Mouse (Mus musculus) right cerebral cortex, postnatal 10 days (tissue): ENCODE results near the gene Olfr93.
"Not testable (repeated sequence)": the region's sequence is repeated elsewhere in the genome, so short reads cannot be mapped to it uniquely, and the experiment has no call there.

Source experiments
- DNase-seq, 2 experiments: peaks; one replicate each; pipeline ENCODE4 v3.0.0; 2021; ENCODE audit warnings: low spot score in 2 of 2

Gene Olfr93

DNA sequence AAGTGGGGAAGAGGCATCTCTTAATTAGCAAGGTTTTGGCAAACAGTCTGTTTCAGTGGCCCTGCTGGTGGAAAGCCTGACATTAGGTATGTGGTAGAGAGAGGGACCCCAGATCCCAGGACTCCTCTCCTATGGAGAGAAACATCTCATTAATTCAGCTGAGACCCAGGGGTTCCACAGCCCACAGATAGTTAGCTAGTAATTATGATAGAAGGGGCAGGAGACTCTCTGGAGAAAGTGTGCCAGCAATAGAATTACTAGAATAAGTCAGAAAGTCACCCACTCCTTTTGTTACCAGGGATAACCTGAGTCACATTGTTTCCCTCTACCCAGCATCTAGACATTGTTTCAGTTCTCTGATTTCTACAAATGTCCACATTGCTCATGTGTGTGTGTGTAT, at the start of gene Olfr93:
TSS of gene Olfr93 (minus strand) at position 101 of the 400 bp plus-strand sequence.
- no peak for DNase-seq

DNA sequence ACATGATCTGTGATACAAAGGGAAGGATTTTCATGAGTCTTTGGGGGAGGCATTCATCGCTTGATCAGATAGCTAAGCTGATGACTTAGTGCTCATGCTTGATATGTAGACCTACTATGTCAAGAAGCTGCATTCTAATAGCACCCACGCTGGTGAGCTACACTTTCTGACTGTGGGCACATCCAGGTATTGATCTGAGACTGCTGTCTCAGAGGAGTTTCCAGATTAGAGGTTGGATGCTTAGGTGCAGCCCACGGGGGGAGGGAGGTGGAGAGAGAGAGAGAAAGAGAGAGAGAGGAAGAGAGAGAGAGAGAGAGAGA, 42.6 kb upstream of the Olfr93 start:
- no peak for DNase-seq

DNA sequence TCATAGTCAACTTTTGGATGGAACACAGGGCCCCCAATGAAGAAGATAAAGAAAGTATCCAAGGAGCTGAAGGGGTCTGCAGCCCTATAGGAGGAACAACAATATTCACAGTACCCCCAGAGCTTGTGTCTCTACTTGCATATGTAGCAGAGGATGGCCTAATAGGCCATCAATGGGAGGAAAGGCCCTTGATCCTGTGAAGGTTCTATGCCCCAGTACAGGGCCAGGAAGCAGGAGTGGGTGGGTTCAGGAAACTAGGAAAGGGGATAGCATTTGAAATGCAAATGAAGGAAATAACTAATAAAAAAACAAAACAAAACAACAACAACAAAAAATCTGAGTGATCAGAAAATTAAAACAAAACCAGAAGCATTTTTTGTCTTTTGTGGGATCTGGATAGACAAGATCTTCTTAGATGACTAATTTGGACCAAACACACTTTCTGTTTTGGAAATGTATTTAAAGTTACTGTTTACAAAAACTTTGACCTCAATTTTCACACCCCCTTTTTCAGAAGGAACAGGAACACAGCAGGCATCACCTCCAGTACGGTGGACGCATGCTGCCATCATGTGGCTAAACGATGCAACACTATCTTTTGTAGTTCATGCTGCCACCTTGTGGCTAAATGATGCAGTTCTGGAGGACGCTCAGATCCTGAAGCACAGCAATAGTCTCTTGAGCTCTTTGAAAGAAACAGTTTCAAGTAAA, 42.1 kb upstream of the Olfr93 start:
- peak; percentile 89 to 91 for DNase-seq

DNA sequence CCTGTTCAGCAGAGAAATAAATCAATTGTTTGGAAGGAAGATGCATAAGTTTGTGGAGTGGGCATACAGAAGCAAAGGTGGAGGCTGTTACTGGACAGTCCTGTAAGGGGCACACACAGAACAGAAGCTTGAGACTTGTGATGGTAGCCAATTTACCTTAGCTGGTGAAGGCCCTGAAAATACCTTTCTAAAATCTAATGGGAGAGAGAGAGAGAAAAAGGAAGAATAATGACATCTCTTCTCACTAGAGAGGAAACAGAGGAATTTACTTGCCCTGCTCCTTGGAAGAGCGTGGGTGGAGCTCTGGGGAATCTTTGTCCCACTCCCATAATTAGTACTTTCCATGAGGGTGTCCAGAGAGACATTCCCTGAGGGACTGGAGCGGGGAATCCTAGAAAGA, 39.6 kb upstream of the Olfr93 start, which contains the start of gene Olfr94:
TSS of gene Olfr94 (minus strand) at position 101 of the 400 bp plus-strand sequence.
- no peak for DNase-seq

DNA sequence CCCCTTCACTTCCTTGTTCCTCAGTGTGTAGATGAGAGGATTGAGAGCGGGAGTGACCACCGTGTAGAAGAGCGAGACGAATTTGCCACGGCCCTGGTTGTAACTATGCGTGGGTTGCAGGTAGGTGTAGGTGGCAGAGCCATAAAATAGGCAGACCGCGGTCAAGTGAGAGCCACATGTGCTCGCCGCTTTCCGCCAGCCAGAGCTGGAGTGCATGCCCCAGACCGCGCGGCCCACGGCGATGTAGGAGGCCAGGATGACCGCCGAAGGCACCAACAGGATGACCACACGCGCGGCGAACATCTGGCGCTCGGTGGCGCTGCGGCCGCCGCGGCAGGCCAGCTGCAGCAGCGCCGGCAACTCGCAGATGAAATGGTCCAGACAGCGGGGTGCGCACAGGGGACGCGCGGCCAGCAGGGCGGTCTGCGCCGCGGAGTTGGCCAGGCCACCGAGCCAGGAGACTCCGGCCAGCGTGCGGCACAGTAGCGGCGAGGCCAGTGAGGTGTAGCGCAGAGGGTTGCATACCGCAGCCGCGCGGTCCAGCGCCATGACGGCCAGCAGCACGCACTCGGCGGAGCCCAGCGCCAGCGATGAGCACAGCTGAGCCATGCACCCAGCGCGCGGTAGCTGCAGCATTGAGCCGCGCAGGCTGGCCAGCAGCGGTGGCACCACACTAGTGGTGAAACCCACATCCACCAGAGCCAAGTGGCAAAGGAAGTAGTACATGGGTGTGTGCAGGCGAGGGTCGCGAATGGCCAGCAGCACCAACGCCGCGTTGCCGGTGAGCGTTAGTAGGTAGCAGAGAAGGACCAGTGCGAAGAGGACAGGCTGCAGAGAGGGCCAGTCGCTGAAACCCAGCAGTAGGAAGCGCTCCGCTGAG, 35.8 kb upstream of the Olfr93 start:
- peak; percentile 37 to 49 for DNase-seq

DNA sequence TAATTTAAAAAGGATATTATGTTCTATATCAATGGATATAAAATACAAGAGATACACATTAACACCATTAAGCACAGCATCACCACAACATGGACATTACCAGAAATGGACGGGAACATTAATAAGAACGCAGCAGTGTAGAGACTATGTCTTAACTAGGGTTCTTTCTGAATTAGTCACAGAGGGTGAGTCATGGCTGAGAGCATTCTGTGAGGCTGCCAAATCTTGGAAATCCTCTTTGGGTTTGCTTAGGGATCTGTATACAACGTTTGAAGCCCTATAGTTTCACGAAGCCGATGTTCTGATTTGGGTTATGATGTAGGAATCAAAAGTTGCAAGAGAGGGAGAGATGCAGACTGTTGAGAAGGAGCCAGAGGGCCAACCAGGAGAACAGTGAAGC, 33.5 kb upstream of the Olfr93 start:
- no peak for DNase-seq

DNA sequence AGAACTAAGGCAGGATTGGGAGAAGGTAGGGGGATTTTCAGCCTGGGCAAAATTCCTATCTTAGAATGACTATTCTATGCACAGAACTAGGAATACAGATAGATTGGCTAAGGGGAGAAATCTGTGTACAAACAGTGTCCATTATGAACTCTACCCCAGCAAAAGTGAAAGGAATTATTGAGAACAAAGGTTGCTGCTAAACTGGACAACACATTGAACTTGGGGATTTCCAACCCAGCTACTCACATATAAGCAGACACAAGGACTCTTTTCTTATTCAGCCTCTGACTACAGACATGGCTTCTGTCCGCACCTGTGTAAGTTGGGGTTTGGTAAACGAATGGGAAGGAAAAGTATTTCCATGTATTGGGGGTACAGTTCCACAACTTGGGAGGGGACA, 32.4 kb upstream of the Olfr93 start, which contains the start of gene Ubd:
TSS of gene Ubd (plus strand) at position 237 of the 400 bp plus-strand sequence.
- DNase-seq: no peak

DNA sequence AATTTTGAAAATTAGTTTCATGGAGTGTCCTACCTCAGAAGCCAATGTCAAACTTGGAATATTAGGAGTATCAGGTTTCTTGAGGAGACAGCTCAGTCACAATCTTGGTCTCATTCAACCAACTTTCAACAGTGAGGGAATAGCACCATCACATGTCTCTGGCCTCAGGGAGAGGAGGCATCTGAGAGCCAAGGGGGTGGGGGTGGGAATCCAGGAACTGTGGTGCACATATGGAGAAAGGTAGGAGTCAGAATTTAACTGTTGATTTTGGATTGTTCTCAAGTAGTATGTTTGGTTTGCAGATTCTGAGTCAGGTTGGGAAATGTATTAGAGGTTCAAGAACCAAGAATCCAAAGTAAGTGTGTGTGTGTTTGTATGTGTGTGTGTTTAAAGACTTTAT, 31.7 kb upstream of the Olfr93 start:
- DNase-seq: no peak

DNA sequence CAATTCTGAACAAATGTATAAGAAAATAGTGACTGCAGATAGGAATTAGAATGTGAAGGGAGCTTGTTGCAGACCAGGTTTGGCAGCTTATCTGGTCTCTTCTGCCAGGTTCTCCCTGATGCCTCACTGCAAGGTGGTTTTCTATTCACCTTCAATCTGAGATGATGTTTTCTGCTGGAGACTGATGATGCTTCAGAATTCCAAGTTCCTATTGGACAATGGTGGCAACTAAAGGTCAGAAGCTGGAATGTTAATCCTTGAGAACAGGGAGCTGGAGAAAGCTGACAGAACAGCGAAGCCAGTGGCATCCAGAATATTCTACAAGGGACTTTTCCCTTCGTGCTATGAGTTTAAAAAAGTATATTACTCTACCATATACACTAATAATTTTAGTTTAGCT, 29.4 kb upstream of the Olfr93 start:
- DNase-seq: peak; percentile 38 to 46

DNA sequence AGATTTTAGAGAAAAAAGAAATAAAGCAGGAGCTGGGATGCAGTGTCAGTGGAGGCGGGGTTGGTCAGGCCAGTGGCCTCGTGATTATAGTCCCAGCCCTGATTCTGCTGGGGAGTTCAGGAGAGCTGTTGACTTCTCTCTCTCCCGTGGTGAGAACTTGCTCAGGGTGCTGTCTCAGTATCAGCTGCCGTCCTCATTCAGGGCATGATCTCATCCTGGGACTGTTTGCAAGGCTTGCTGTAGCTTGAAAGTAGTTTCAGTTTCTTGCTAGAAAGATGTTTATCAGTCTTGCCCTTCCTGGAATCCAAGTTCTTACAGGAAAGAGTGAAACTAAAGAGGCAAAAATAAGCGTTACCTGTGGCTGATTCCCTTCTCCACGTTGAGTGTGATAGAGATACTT, 24.2 kb upstream of the Olfr93 start:
- DNase-seq: no peak

DNA sequence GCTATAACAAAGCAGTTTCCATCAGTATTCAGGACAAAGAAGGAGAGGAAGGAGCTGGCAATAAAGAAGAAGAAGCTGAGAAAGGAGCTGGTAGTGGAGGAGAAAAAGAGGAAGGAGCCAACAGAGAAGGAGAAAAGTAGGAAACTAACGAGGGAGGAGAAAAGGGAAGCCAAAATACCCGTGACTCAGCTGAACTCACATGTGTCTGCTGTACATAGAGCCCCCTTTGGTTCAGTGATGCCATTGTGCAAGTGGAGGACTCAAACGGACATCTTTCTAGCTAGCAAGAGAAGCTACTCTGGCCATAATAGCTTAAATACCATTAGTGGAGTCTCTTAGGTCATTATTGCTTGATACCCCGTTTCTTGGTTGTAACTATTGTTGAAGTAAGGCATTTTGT, 29.9 kb downstream of the Olfr93 start:
- DNase-seq: not testable (repeated sequence)

DNA sequence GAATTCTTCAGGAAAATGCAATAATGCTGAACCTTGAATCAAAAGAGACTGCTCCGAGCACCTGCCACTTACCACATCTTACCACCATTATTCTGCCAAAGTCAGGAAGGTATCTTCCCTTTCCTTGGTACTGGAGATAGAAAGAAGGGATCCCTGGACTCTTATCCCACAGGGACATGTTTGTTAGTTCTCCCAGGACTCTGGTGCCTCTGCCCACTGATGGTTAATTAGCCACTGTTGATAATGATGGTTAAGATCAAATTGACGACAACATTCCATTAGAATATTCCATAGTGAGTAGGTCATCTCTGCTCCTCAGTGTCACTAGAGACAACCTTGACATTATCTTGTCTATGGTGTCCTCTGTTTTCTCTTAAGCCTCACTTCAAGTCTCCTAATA, 41.3 kb downstream of the Olfr93 start, which contains the start of gene Olfr92:
TSS of gene Olfr92 (minus strand) at position 101 of the 400 bp plus-strand sequence.
- no peak for DNase-seq

DNA sequence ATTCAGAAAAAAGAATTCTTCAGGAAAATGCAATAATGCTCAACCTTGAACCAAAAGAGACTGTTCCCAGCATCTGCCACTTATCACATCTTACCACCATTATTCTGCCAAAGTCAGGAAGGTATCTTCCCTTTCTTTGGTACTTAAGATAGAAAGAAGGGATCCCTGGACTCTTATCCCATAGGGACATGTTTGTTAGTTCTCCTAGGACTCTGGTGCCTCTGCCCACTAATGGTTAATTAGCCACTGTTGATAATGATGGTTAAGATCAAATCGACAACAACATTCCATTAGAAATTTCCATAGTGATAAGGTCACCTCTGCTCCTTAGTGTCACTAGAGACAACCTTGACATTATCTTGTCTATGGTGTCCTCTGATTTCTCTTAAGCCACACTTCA, 63.1 kb downstream of the Olfr93 start, which contains the start of gene Olfr91:
TSS of gene Olfr91 (minus strand) at position 101 of the 400 bp plus-strand sequence.
- DNase-seq: no peak

DNA sequence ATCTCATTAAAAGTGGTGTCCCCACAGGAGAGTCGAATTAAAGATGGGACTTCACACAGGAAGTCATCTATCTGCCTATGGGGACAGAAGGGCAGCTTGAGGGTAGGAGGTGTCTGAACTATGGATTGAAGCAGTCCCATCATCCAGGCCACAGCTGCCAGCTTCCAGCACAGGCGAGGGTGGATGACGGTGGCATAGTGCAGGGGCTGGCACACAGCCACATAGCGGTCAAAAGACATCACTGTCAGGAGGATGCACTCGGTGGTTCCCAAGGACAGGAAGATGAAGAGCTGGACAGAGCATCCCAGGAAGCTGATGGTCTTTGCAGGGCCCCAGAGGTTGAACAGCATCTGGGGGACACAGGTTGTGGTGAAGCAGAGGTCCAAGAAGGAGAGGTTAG, 68.0 kb downstream of the Olfr93 start:
- no peak for DNase-seq

DNA sequence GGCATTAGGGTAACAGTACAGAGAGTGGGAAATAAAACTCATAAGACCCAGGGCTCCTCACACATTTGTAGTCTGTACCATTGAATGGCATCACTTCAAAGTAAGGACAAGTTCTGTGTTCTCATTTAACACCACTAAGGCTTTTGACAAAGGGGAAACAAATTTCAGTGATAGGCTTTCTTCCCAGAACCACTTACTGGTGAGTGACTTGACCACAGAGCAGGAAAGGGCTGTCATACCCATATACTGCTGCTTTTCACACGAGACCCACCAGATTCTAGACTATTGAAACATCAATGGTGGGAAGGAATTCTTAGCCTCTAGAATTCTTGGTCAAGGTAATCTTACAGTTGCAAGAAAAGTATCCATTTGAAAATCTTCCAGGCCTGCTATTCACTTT, 69.1 kb downstream of the Olfr93 start:
- DNase-seq: no peak
